ENCODE assay signal across 23 mouse cellular contexts in genomic region chr15:26799457-26800021, GRCm38 (mm10).
DNase-seq lines count a peak whose midpoint lies in the region; ATAC-seq and TF ChIP-seq lines count a peak whose summit lies in the region.
"Had no signal": no experiment of that assay in that cellular context is flagged by ENCODE, and none has a peak within 500 bp of the region (broad histone marks: within the 10 kb centered on the region; RNA-seq: fewer than 3 reads in every experiment).

No protein-coding gene starts in this region.

- no peak for TF ChIP-seq CTCF in embryonic fibroblast, embryonic 13.5 days (IDR thresholded peaks at IDR 0.05; ENCODE audit: borderline replicate concordance, insufficient read depth, low read length)

- no peak overlapping the region for H3K9ac ChIP-seq in heart, embryonic 11.5 days (ENCODE audit: low read depth, low read length)
- H3K9ac ChIP-seq in kidney, embryonic 15.5 days, result no peak overlapping the region
- no peak overlapping the region for H3K9ac ChIP-seq in kidney, embryonic 14.5 days (ENCODE audit: low read depth, low read length)
- H3K9ac ChIP-seq in forebrain, embryonic 16.5 days (replicated peaks; ENCODE audit: low read depth, low read length), result no peak overlapping the region
- H3K9ac ChIP-seq: embryonic facial prominence, embryonic 15.5 days; forebrain, embryonic 15.5 days; heart, embryonic 15.5 days; hindbrain, embryonic 12.5 days had no signal

- DNase-seq in gastrocnemius, adult 18-20 months (ENCODE audit: low spot score), result peak; percentile 16
- no peak for DNase-seq in gastrocnemius, postnatal 36 days
- peak; percentile 49 for DNase-seq in heart, adult 8-10 months (ENCODE audit: low spot score)
- DNase-seq: adrenal gland, postnatal 10 days; B cell, adult 2 months; cerebellum, adult 11 months; cerebellum, adult 8-10 months; cerebellum, postnatal 14 days; embryo, embryonic 11 days; gastrocnemius, postnatal 14 days; heart, postnatal 4 days had no signal

- ATAC-seq in heart, embryonic 11.5 days (replicated peaks; ENCODE audit: insufficient number of reproducible peaks, low FRiP score, low TSS enrichment), result no peak
- ATAC-seq in kidney, embryonic 15.5 days (replicated peaks; ENCODE audit: low FRiP score), result peak; percentile 61
- ATAC-seq in kidney, embryonic 14.5 days (ENCODE audit: low FRiP score, low TSS enrichment), result no peak
- no peak for ATAC-seq in forebrain, embryonic 16.5 days
- ATAC-seq: CD4-positive, CD25-positive, alpha-beta regulatory T cell, adult 4 months; forebrain, embryonic 15.5 days; hindbrain, embryonic 16.5 days had no signal

- H3K36me3 ChIP-seq in heart, embryonic 11.5 days (ENCODE audit: control insufficient read depth, insufficient read depth, low read length), result no peaks in the 10 kb centered on the region
- H3K36me3 ChIP-seq in kidney, embryonic 15.5 days, result no peaks in the 10 kb centered on the region
- no peaks in the 10 kb centered on the region for H3K36me3 ChIP-seq in kidney, embryonic 14.5 days (ENCODE audit: control insufficient read depth, insufficient read depth, low read length)
- no peaks in the 10 kb centered on the region for H3K36me3 ChIP-seq in forebrain, embryonic 16.5 days (ENCODE audit: control insufficient read depth, insufficient read depth)
- H3K36me3 ChIP-seq: embryonic facial prominence, embryonic 15.5 days; forebrain, embryonic 15.5 days; G1E; heart, embryonic 15.5 days; hindbrain, embryonic 12.5 days had no signal

- intact Hi-C loops in gastrocnemius, postnatal 36 days (cut with DNase I), result no loop called here

- H3K4me1 ChIP-seq in heart, embryonic 11.5 days (ENCODE audit: control insufficient read depth, insufficient read depth, low read length), result no peaks in the 10 kb centered on the region
- peaks cover 24% of the 10 kb centered on the region for H3K4me1 ChIP-seq in kidney, embryonic 15.5 days
- H3K4me1 ChIP-seq in kidney, embryonic 14.5 days (ENCODE audit: control insufficient read depth, insufficient read depth, low read length), result 0 out of 2 replicates have a peak, but pooled peaks cover 5% of the 10 kb centered on the region
- peaks cover 5% of the 10 kb centered on the region; the same call in 1 of the 2 replicates for H3K4me1 ChIP-seq in embryonic fibroblast, embryonic 13.5 days (ENCODE audit: control insufficient read depth, insufficient read depth, low read length)
- H3K4me1 ChIP-seq in forebrain, embryonic 16.5 days (replicated peaks; ENCODE audit: control insufficient read depth, insufficient read depth, low read length), result peaks cover 5% of the 10 kb centered on the region
- H3K4me1 ChIP-seq: embryonic facial prominence, embryonic 15.5 days; forebrain, embryonic 15.5 days; heart, embryonic 15.5 days had no signal

- WGBS in heart, embryonic 11.5 days (ENCODE audit: insufficient replicate concordance), result 77% methylated on average over 3 of the region's 3 CpGs
- 46% methylated on average over 3 of the region's 3 CpGs for WGBS in kidney, embryonic 15.5 days
- 49% methylated on average over 3 of the region's 3 CpGs for WGBS in kidney, embryonic 14.5 days
- WGBS in forebrain, embryonic 16.5 days, result 90% methylated on average over 3 of the region's 3 CpGs

- H3K9me3 ChIP-seq in heart, embryonic 11.5 days (replicated peaks; ENCODE audit: control insufficient read depth, low read length), result no peaks in the 10 kb centered on the region
- H3K9me3 ChIP-seq in kidney, embryonic 15.5 days (replicated peaks), result no peaks in the 10 kb centered on the region
- H3K9me3 ChIP-seq in kidney, embryonic 14.5 days (ENCODE audit: control insufficient read depth, low read length), result no peaks in the 10 kb centered on the region
- no peaks in the 10 kb centered on the region for H3K9me3 ChIP-seq in forebrain, embryonic 16.5 days (ENCODE audit: control insufficient read depth, low read length)
- H3K9me3 ChIP-seq: embryonic facial prominence, embryonic 15.5 days; forebrain, embryonic 15.5 days; G1E; heart, embryonic 15.5 days; hindbrain, embryonic 12.5 days had no signal

- H3K27me3 ChIP-seq in heart, embryonic 11.5 days (ENCODE audit: control insufficient read depth, insufficient read depth, low read length), result no peaks in the 10 kb centered on the region
- H3K27me3 ChIP-seq in kidney, embryonic 15.5 days, result no peaks in the 10 kb centered on the region
- no peaks in the 10 kb centered on the region for H3K27me3 ChIP-seq in kidney, embryonic 14.5 days (ENCODE audit: control insufficient read depth, insufficient read depth, low read length)
- H3K27me3 ChIP-seq in forebrain, embryonic 16.5 days (replicated peaks; ENCODE audit: control insufficient read depth, insufficient read depth, low read length), result no peaks in the 10 kb centered on the region
- H3K27me3 ChIP-seq: embryonic facial prominence, embryonic 15.5 days; forebrain, embryonic 15.5 days; heart, embryonic 15.5 days; hindbrain, embryonic 12.5 days had no signal

- no peak for TF ChIP-seq POLR2A in embryonic fibroblast, embryonic 13.5 days (IDR thresholded peaks at IDR 0.05; ENCODE audit: low read depth, low read length)

- H3K27ac ChIP-seq in heart, embryonic 11.5 days (ENCODE audit: low read depth, low read length), result no peak overlapping the region
- H3K27ac ChIP-seq in kidney, embryonic 15.5 days, result no peak overlapping the region
- no peak overlapping the region for H3K27ac ChIP-seq in kidney, embryonic 14.5 days (ENCODE audit: low read depth, low read length)
- peak overlapping the region; percentile 64; the same call in 1 of the 2 replicates for H3K27ac ChIP-seq in embryonic fibroblast, embryonic 13.5 days (ENCODE audit: insufficient read depth, low read length)
- no peak overlapping the region for H3K27ac ChIP-seq in forebrain, embryonic 16.5 days (ENCODE audit: low read length)
- H3K27ac ChIP-seq: embryonic facial prominence, embryonic 15.5 days; forebrain, embryonic 15.5 days; heart, embryonic 15.5 days; hindbrain, embryonic 12.5 days had no signal

- no peak overlapping the region for H3K4me2 ChIP-seq in heart, embryonic 11.5 days
- no peak overlapping the region for H3K4me2 ChIP-seq in kidney, embryonic 15.5 days
- H3K4me2 ChIP-seq in kidney, embryonic 14.5 days (replicated peaks; ENCODE audit: low read depth, low read length), result no peak overlapping the region
- H3K4me2 ChIP-seq in forebrain, embryonic 16.5 days (ENCODE audit: low read length), result no peak overlapping the region
- H3K4me2 ChIP-seq: embryonic facial prominence, embryonic 15.5 days; forebrain, embryonic 15.5 days; heart, embryonic 15.5 days; hindbrain, embryonic 12.5 days had no signal

- H3K4me3 ChIP-seq in heart, embryonic 11.5 days (ENCODE audit: low read depth, low read length), result no peak overlapping the region
- no peak overlapping the region for H3K4me3 ChIP-seq in kidney, embryonic 15.5 days (replicated peaks)
- no peak overlapping the region for H3K4me3 ChIP-seq in kidney, embryonic 14.5 days (ENCODE audit: low read length)
- no peak overlapping the region for H3K4me3 ChIP-seq in embryonic fibroblast, embryonic 13.5 days (ENCODE audit: insufficient read depth, low read length)
- H3K4me3 ChIP-seq in forebrain, embryonic 16.5 days (replicated peaks; ENCODE audit: low read length), result no peak overlapping the region
- H3K4me3 ChIP-seq: embryonic facial prominence, embryonic 15.5 days; forebrain, embryonic 15.5 days; heart, embryonic 15.5 days; hindbrain, embryonic 12.5 days had no signal

Comparison
In these comparisons a context has a peak if more than half of its experiments do, and no peak if none do; other contexts are left out.
1. DNase-seq: peak in gastrocnemius, adult 18-20 months (single experiment) and heart, adult 8-10 months (single experiment); none in gastrocnemius, postnatal 36 days (0 of 2).